Mouse (Mus musculus): ENCODE results near the gene Tnfaip1. TPM values are rescaled to one million over a fixed set of nuclear protein-coding genes. Genes with fewer than 3 reads are reported as not detected.
"Not testable (repeated sequence)": the region's sequence is repeated elsewhere in the genome, so short reads cannot be mapped to it uniquely, and the experiment has no call there.

Gene Tnfaip1
- polyA plus RNA-seq (2015; fragmentation: Nextera tagmentation; extraction: Ambion mirVana), result 66.8 and 67.1 TPM in 2 replicates

- Histone ChIP-seq H3K27ac (replicated peaks) (peak within 1 kb of the TSS; percentile 92), H3K36me3 (peaks cover 25% of the 10 kb centered on the region), H3K4me1 (peaks cover 27% of the 10 kb centered on the region), H3K4me2 (replicated peaks) (peak within 1 kb of the TSS; percentile 71), H3K9ac (replicated peaks) (peak within 1 kb of the TSS; percentile 76), H3K4me3 (peak within 1 kb of the TSS; percentile 55), H3K9me3 (no peaks in the 10 kb centered on the region), H3K27me3 (no peaks in the 10 kb centered on the region)
- ATAC-seq (replicated peaks), result peak; percentile 99
- WGBS, result under 1% methylated on average over 52 of the region's 52 CpGs
Measured at GRCm38 (mm10) chr11:78536080-78536689, at the start of gene Tnfaip1, which contains the start of gene Ift20. TSS of gene Tnfaip1 (minus strand) at chr11:78536332. TSS of gene Ift20 (plus strand) at chr11:78536361.

GRCm38 (mm10) chr11:78582848-78583247 is 46.7 kb upstream of the Tnfaip1 start:
- Histone ChIP-seq H3K9ac (replicated peaks) (no peak overlapping the region), H3K9me3 (no peaks in the 10 kb centered on the region), H3K36me3 (peaks cover 42% of the 10 kb centered on the region), H3K27ac (replicated peaks) (no peak overlapping the region), H3K27me3 (no peaks in the 10 kb centered on the region), H3K4me1 (no peaks in the 10 kb centered on the region), H3K4me3 (no peak overlapping the region), H3K4me2 (replicated peaks) (no peak overlapping the region)
- WGBS, result 94% methylated on average over 6 of the region's 6 CpGs
- no peak for ATAC-seq (replicated peaks)

GRCm38 (mm10) chr11:78574975-78575374 is 38.8 kb upstream of the Tnfaip1 start:
- Histone ChIP-seq H3K9ac (replicated peaks) (no peak overlapping the region), H3K4me1 (no peaks in the 10 kb centered on the region), H3K27ac (replicated peaks) (no peak overlapping the region), H3K4me2 (replicated peaks) (no peak overlapping the region), H3K36me3 (peaks cover 58% of the 10 kb centered on the region), H3K27me3 (no peaks in the 10 kb centered on the region), H3K4me3 (no peak overlapping the region), H3K9me3 (no peaks in the 10 kb centered on the region)
- ATAC-seq (replicated peaks), result no peak
- WGBS, result 87% methylated on average over 2 of the region's 2 CpGs

GRCm38 (mm10) chr11:78574536-78574935 is 38.4 kb upstream of the Tnfaip1 start:
- no peaks in the 10 kb centered on the region for H3K4me1 ChIP-seq
- H3K27me3 ChIP-seq, result no peaks in the 10 kb centered on the region
- 96% methylated on average over 3 of the region's 3 CpGs for WGBS
- no peaks in the 10 kb centered on the region for H3K9me3 ChIP-seq
- no peak overlapping the region for H3K4me2 ChIP-seq (replicated peaks)
- H3K36me3 ChIP-seq, result peaks cover 54% of the 10 kb centered on the region
- ATAC-seq (replicated peaks), result no peak
- H3K27ac ChIP-seq (replicated peaks), result no peak overlapping the region
- H3K9ac ChIP-seq (replicated peaks), result no peak overlapping the region
- no peak overlapping the region for H3K4me3 ChIP-seq

GRCm38 (mm10) chr11:78574031-78574430 is 37.9 kb upstream of the Tnfaip1 start:
- H3K4me3 ChIP-seq; H3K9ac ChIP-seq (replicated peaks); H3K27me3 ChIP-seq; ATAC-seq (replicated peaks); H3K4me1 ChIP-seq; H3K4me2 ChIP-seq (replicated peaks); H3K9me3 ChIP-seq; H3K27ac ChIP-seq (replicated peaks): not testable (repeated sequence)
- 90% methylated on average over 4 of the region's 4 CpGs for WGBS
- H3K36me3 ChIP-seq, result peaks cover 52% of the 10 kb centered on the region

- Histone ChIP-seq H3K4me3 (no peak overlapping the region), H3K9ac (replicated peaks) (no peak overlapping the region), H3K27me3 (no peaks in the 10 kb centered on the region), H3K4me2 (replicated peaks) (no peak overlapping the region), H3K36me3 (peaks cover 47% of the 10 kb centered on the region), H3K4me1 (no peaks in the 10 kb centered on the region), H3K27ac (replicated peaks) (no peak overlapping the region), H3K9me3 (no peaks in the 10 kb centered on the region)
- ATAC-seq (replicated peaks), result no peak
- 90% methylated on average over 6 of the region's 6 CpGs for WGBS
Measured at GRCm38 (mm10) chr11:78571854-78572253, 35.7 kb upstream of the Tnfaip1 start.

GRCm38 (mm10) chr11:78571441-78571840 is 35.3 kb upstream of the Tnfaip1 start:
- Histone ChIP-seq H3K27me3 (no peaks in the 10 kb centered on the region), H3K36me3 (peaks cover 47% of the 10 kb centered on the region), H3K27ac (replicated peaks) (no peak overlapping the region), H3K9me3 (no peaks in the 10 kb centered on the region), H3K9ac (replicated peaks) (no peak overlapping the region), H3K4me3 (no peak overlapping the region), H3K4me2 (replicated peaks) (no peak overlapping the region), H3K4me1 (no peaks in the 10 kb centered on the region)
- WGBS, result 90% methylated on average over 8 of the region's 8 CpGs
- no peak for ATAC-seq (replicated peaks)

GRCm38 (mm10) chr11:78569806-78570205 is 33.7 kb upstream of the Tnfaip1 start:
- Histone ChIP-seq H3K27me3 (no peaks in the 10 kb centered on the region), H3K9ac (replicated peaks) (no peak overlapping the region), H3K9me3 (no peaks in the 10 kb centered on the region), H3K4me2 (replicated peaks) (no peak overlapping the region), H3K4me1 (no peaks in the 10 kb centered on the region), H3K4me3 (no peak overlapping the region), H3K27ac (replicated peaks) (no peak overlapping the region), H3K36me3 (peaks cover 47% of the 10 kb centered on the region)
- no peak for ATAC-seq (replicated peaks)
- 77% methylated on average over 3 of the region's 3 CpGs for WGBS

- Histone ChIP-seq H3K4me3 (no peak overlapping the region), H3K4me1 (no peaks in the 10 kb centered on the region), H3K27me3 (no peaks in the 10 kb centered on the region), H3K27ac (replicated peaks) (no peak overlapping the region; the same call in 1 of the 2 replicates), H3K4me2 (replicated peaks) (no peak overlapping the region), H3K36me3 (peaks cover 41% of the 10 kb centered on the region), H3K9ac (replicated peaks) (no peak overlapping the region), H3K9me3 (no peaks in the 10 kb centered on the region)
- 90% methylated on average over 10 of the region's 10 CpGs for WGBS
- ATAC-seq (replicated peaks), result no peak
Measured at GRCm38 (mm10) chr11:78568827-78569226, 32.7 kb upstream of the Tnfaip1 start.

- no peak overlapping the region for H3K9ac ChIP-seq (replicated peaks)
- no peak overlapping the region for H3K4me3 ChIP-seq
- H3K36me3 ChIP-seq, result peaks cover 36% of the 10 kb centered on the region
- no peak overlapping the region for H3K27ac ChIP-seq (replicated peaks)
- no peak overlapping the region for H3K4me2 ChIP-seq (replicated peaks)
- ATAC-seq (replicated peaks), result no peak
- WGBS, result 92% methylated on average over 6 of the region's 6 CpGs
- H3K27me3 ChIP-seq, result no peaks in the 10 kb centered on the region
- no peaks in the 10 kb centered on the region for H3K9me3 ChIP-seq
- H3K4me1 ChIP-seq, result no peaks in the 10 kb centered on the region
Measured at GRCm38 (mm10) chr11:78567614-78568013, 31.5 kb upstream of the Tnfaip1 start.

GRCm38 (mm10) chr11:78566775-78567174 is 30.6 kb upstream of the Tnfaip1 start:
- no peak overlapping the region for H3K4me3 ChIP-seq
- H3K9me3 ChIP-seq, result no peaks in the 10 kb centered on the region
- no peak for ATAC-seq (replicated peaks)
- H3K4me2 ChIP-seq (replicated peaks), result no peak overlapping the region
- 86% methylated on average over 6 of the region's 6 CpGs for WGBS
- no peaks in the 10 kb centered on the region for H3K4me1 ChIP-seq
- no peak overlapping the region for H3K27ac ChIP-seq (replicated peaks)
- H3K36me3 ChIP-seq, result peaks cover 28% of the 10 kb centered on the region
- H3K27me3 ChIP-seq, result no peaks in the 10 kb centered on the region
- no peak overlapping the region for H3K9ac ChIP-seq (replicated peaks)

- peak; percentile 63 for ATAC-seq (replicated peaks)
- H3K27ac ChIP-seq (replicated peaks), result no peak overlapping the region
- 15% methylated on average over 4 of the region's 4 CpGs for WGBS
- no peak overlapping the region for H3K4me3 ChIP-seq
- H3K9me3 ChIP-seq, result no peaks in the 10 kb centered on the region
- no peaks in the 10 kb centered on the region for H3K27me3 ChIP-seq
- H3K36me3 ChIP-seq, result 0 out of 2 replicates have a peak, but pooled peaks cover 2% of the 10 kb centered on the region
- no peaks in the 10 kb centered on the region for H3K4me1 ChIP-seq
- no peak overlapping the region for H3K9ac ChIP-seq (replicated peaks)
- no peak overlapping the region for H3K4me2 ChIP-seq (replicated peaks)
Measured at GRCm38 (mm10) chr11:78560447-78560846, 24.3 kb upstream of the Tnfaip1 start.

GRCm38 (mm10) chr11:78557241-78557640 is 21.1 kb upstream of the Tnfaip1 start:
- Histone ChIP-seq H3K4me1 (no peaks in the 10 kb centered on the region), H3K4me2 (replicated peaks) (no peak overlapping the region), H3K27me3 (no peaks in the 10 kb centered on the region), H3K9me3 (peaks cover 5% of the 10 kb centered on the region; the same call in 1 of the 2 replicates), H3K4me3 (no peak overlapping the region), H3K27ac (replicated peaks) (0 out of 2 replicates have a peak overlapping the region, but pooled peaks have one; percentile 7), H3K36me3 (no peaks in the 10 kb centered on the region), H3K9ac (replicated peaks) (no peak overlapping the region)
- no peak for ATAC-seq (replicated peaks)
- 56% methylated on average over 8 of the region's 8 CpGs for WGBS
